Mouse (Mus musculus) testis, adult 2 months (tissue): ENCODE data around the gene Ptpn1. TPM values are rescaled to one million over a fixed set of nuclear protein-coding genes. Genes with fewer than 3 reads are reported as not detected.

Experiments
- H3K27ac ChIP-seq: fragments of 200-500 bp; 2 replicates; pipeline ENCODE4 v1.5.1; 2012; ENCODE audit warnings: low read depth, low read length; ENCODE audit not compliant: control insufficient read depth, insufficient read depth
- H3K27me3 ChIP-seq: fragments of 200-500 bp; 2 replicates; pipeline ENCODE4 v1.6.1; 2012; ENCODE audit warnings: mild to moderate bottlenecking, low read length, moderate library complexity; ENCODE audit not compliant: control insufficient read depth, insufficient read depth
- H3K36me3 ChIP-seq: fragments of 200-500 bp; 2 replicates; pipeline ENCODE4 v1.6.1; 2012; ENCODE audit warnings: mild to moderate bottlenecking, low read length; ENCODE audit not compliant: control insufficient read depth, insufficient read depth
- H3K4me1 ChIP-seq: fragments of 200-500 bp; 2 replicates; pipeline ENCODE4 v1.6.1; 2012; ENCODE audit warnings: low read length; ENCODE audit not compliant: control insufficient read depth, insufficient read depth
- H3K4me3 ChIP-seq: fragments of 200-500 bp; 2 replicates; pipeline ENCODE4 v1.5.1; 2012; ENCODE audit warnings: low read depth, mild to moderate bottlenecking, low read length, moderate library complexity, mixed read lengths; ENCODE audit not compliant: control insufficient read depth
- CTCF ChIP-seq: fragments of 200-500 bp; IDR thresholded peaks from 2 replicates; pipeline ENCODE4 v1.5.1; 2012; ENCODE audit warnings: low read depth, mild to moderate bottlenecking, inconsistent platforms, low read length, moderate library complexity; ENCODE audit not compliant: control insufficient read depth, insufficient read depth, insufficient replicate concordance
- POLR2A ChIP-seq: fragments of 200-500 bp; IDR thresholded peaks from 2 replicates; pipeline ENCODE4 v1.6.1; 2012; ENCODE audit warnings: low read depth, mild to moderate bottlenecking, inconsistent platforms, low read length, moderate library complexity; ENCODE audit not compliant: control insufficient read depth
- polyA plus RNA-seq: library from polyadenylated mRNA; depleted of rRNA; stranded (reverse); fragments of >200 nt; gene quantifications from 2 replicates; pipeline ENCODE4 v1.2.3, GENCODE M21; 2012

The Ptpn1 gene
- polyA plus RNA-seq, 1 experiment = 30.9 TPM

DNA sequence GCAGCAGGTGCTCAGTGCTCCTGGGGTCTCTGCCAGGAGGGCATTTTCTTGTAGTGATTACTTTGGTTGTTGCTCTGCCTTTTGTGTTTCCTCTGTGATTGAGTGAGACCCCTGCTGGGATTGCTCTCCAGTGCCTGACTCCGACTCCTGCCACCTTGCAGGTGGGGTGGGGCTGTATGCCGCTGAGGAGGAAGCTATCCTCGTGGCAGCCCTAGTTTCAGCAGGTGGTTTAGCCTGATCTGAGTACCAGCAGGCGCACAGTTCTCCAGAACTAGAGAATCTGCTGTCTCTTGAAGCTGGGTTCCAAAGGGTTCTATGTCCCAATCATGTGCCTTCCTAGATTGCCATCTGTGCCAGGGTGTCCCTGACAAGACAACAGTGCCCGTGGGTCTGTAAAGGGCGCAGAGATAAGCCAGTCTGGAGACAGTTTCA is 9.9 kb downstream of the Ptpn1 start:
- Histone ChIP-seq H3K27me3 (no peaks in the 10 kb centered on the region), H3K36me3 (no peaks in the 10 kb centered on the region; the same call in 1 of the 2 replicates), H3K4me1 (peaks cover 20% of the 10 kb centered on the region), H3K4me3 (no peak overlapping the region), H3K27ac (peak overlapping the region; percentile 36; the same call in 1 of the 2 replicates)
- no peak for TF ChIP-seq CTCF
- no peak for TF ChIP-seq POLR2A

DNA sequence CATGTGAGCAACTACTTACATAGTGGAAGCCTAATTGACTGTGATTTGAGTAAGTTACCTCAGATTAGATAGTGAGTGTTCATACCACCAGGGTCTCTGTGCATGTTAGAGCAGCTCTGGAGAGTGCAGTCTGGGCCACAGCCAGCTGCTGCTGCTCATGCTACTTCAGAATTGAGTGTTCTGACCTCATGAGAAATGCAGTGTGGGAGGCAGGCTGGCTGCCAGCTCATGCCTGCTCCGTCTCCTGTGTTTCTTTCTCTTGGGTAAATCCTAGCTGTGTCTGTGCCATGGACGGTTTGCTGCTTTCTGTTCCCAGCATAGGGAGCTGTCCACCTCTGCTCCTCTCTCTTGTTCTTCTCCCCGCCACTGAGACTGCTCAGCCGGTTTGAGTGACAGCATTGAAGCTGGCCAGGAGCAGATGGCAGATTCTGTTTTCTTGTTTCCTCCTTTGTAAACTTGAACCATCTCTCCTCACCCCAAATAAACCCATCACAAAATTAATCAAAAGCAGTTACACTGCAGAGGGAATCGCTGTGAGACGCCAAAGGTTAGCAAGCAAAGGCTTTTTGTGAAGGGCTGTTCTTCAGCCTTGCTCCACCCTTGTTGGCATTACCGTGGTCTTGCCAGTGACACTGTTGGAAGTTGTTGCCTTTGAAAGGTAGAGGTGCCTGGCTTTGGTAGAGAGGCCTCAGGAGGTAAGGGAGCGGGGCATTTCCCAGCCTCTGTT is 10.5 kb downstream of the Ptpn1 start:
- Histone ChIP-seq H3K4me1 (peaks cover 20% of the 10 kb centered on the region), H3K4me3 (no peak overlapping the region), H3K27ac (peak overlapping the region; percentile 43), H3K27me3 (no peaks in the 10 kb centered on the region), H3K36me3 (no peaks in the 10 kb centered on the region; the same call in 1 of the 2 replicates)
- TF ChIP-seq POLR2A (no peak), CTCF (no peak)

DNA sequence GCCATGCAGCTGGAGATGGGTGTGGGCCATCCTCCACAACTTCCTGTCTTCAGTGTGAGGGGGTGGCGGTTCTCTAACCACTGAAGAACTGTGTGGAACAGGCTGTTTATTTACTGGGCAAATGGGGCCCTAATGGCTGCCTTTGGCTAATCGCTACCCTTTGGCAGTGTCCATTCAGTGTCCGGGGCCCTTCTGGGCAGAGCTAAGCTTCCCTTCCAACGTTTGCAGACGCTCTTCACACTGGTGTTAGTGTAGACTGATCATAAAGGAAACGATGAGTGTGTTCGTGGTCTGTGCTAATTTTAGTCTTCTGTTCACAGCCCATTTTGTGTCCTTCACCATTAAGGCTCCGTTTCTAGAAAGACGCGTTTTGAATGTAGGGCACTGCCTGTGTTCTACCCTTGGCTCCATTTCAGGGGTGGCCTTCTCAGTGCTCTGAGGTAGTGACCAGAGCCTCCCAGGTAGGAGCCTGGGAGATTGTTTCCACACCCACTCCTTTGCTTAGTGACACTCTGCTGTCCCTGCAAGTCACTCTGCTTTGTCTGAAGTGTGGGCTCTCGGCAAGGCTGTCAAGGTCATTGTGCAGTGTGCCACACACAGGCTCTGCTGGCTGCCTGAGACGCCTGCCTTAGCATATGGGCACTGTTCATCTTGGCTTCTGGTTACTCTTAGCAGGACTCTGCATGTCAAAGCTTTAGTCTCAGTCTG is 11.2 kb downstream of the Ptpn1 start:
- H3K4me3 ChIP-seq = no peak overlapping the region
- TF ChIP-seq CTCF (no peak), POLR2A (no peak)
- no peaks in the 10 kb centered on the region for H3K27me3 ChIP-seq
- no peaks in the 10 kb centered on the region; the same call in 1 of the 2 replicates for H3K36me3 ChIP-seq
- H3K4me1 ChIP-seq = peaks cover 20% of the 10 kb centered on the region
- H3K27ac ChIP-seq = peak overlapping the region; percentile 43

DNA sequence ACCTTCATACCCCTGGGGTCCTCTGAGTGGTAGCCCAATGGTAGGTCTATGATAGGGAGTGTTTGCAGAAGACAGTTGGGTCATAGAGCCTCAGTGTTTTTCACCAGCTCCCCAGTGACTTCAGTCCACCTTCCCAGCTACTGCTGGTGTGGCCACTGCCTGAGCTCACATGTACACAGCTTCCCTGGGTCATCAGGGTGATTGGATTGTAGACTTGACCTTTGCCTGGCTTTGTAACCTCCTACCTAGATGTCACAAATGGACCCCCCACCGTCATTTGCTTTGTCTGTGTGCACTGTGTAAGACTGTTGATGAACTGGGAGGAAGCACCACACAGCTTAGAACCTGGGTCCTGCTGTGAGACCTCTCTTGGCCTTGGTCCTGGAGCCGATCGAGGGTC is 12.3 kb downstream of the Ptpn1 start:
- H3K4me1 ChIP-seq = peaks cover 20% of the 10 kb centered on the region
- TF ChIP-seq CTCF (no peak), POLR2A (no peak)

DNA sequence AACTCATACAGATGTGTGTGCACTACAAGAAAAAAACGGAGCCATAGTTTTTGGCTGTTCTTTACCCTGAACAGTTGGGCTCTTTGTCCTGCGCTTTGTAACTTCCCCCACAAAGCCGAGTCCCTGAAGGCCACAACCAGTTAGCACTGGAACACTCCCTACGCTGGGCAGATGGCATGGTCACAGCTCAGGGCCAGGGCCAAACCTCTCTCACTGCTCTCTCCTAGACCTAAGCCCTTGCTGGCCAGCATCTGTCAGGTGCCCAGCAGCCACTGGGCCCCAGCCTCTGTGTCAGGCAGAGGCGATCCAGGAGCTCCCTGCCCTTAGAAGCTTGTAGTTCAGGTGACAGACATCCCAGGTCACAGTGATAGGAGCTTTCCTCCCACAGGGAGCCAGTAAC is 13.6 kb downstream of the Ptpn1 start:
- no peak overlapping the region for H3K4me3 ChIP-seq
- TF ChIP-seq POLR2A (no peak), CTCF (no peak)
- no peaks in the 10 kb centered on the region for H3K36me3 ChIP-seq
- peaks cover 18% of the 10 kb centered on the region for H3K4me1 ChIP-seq
- H3K27me3 ChIP-seq = no peaks in the 10 kb centered on the region
- H3K27ac ChIP-seq = no peak overlapping the region

More for the DNA sequence above, 12.3 kb downstream of the Ptpn1 start:
- H3K36me3 ChIP-seq = no peaks in the 10 kb centered on the region; the same call in 1 of the 2 replicates
- H3K27ac ChIP-seq = no peak overlapping the region
- H3K27me3 ChIP-seq = no peaks in the 10 kb centered on the region
- no peak overlapping the region for H3K4me3 ChIP-seq

DNA sequence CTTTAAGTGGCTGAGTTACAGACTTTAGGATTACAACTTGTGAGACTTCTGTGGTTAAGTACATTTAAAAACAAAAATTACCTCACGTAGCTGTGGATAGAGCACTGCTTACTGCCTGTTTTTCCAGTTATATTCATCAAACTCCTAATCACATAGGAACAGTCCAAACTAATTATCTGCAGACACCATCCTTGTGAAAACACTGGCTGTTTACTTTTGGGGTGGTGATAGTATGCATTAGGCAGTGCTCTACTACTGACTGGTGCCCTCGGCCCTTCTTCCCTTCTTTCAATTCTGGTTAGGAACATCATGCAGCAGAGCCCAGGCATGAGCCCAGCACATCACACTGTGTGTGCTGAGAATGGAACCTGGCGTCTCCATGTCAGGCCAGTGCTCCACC is 15.4 kb downstream of the Ptpn1 start:
- Histone ChIP-seq H3K4me3 (no peak overlapping the region), H3K4me1 (peaks cover 13% of the 10 kb centered on the region), H3K27me3 (no peaks in the 10 kb centered on the region), H3K36me3 (no peaks in the 10 kb centered on the region), H3K27ac (no peak overlapping the region)
- TF ChIP-seq CTCF (no peak), POLR2A (no peak)

DNA sequence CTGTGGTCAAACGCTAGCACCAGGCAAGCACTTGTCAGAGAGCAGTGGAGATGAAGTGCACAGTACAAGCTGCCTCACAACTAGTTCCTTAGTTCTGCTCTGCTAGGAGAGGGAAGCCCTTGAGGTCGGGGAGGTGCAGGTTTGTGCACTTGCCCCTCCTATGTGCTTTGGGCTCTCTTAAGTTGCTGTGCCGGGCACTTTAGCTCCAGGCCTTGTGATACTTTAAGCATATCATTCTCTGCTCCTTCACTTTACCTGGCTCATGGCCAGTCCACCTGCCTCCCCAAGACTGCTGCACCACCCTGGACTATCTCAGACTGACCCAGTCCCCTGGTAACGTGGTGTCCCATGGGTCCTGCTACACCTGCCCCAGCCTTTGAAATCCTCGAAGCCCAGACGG is 16.2 kb downstream of the Ptpn1 start:
- H3K4me3 ChIP-seq = no peak overlapping the region
- H3K27me3 ChIP-seq = no peaks in the 10 kb centered on the region
- H3K27ac ChIP-seq = no peak overlapping the region
- peaks cover 9% of the 10 kb centered on the region for H3K4me1 ChIP-seq
- no peak for TF ChIP-seq CTCF
- TF ChIP-seq POLR2A = no peak
- H3K36me3 ChIP-seq = no peaks in the 10 kb centered on the region

DNA sequence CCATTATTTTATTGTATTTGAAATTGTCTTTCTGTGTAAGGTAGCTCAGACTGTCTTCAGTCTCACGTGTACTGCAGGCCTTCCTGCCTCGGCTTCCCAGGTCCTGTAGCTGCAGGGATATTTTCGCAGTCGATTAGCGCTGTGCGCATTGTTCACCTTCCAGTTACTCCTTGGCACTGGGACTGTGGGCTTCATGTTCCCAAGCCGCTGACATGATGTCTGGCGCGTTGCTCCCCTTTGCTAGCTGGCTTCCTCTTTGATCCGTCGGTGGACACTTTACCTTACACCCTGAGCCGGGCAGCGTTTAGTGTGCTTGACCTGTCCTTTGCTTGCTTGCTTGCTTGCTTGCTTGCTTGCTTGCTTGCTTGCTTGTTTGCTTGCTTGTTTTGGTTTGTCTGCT is 16.7 kb downstream of the Ptpn1 start:
- H3K27me3 ChIP-seq = no peaks in the 10 kb centered on the region
- no peak for TF ChIP-seq POLR2A
- no peak for TF ChIP-seq CTCF
- H3K27ac ChIP-seq = no peak overlapping the region
- peaks cover 4% of the 10 kb centered on the region for H3K4me1 ChIP-seq
- no peak overlapping the region for H3K4me3 ChIP-seq
- no peaks in the 10 kb centered on the region for H3K36me3 ChIP-seq
